23 mouse cellular contexts compared by ENCODE assay signal in the genomic region with DNA sequence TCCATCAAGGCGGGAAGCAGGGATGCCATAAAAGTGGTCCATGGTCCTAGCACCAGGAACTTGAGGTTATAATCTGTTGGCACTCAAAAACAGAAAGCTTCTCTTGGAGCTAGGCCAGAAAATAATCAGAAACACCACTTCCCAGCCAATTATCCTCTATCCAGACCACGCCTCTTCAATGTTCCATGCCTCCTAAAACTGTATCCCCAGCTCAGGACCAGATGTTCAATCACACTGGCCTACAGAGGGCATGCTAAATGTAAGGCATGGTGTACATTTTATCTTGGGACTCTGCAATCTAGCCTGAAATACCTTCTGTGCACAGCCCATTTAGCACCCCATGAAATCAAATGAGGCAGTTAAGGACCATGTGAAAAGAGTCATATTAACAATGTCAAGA.
A peak's percentile ranks its signal among the peaks of the same experiment; 100 is the strongest.
DNase-seq lines count a peak whose midpoint lies in the region; ATAC-seq and TF ChIP-seq lines count a peak whose summit lies in the region.
"Had no signal": no experiment of that assay in that cellular context is flagged by ENCODE, and none has a peak within 500 bp of the region (broad histone marks: within the 10 kb centered on the region; RNA-seq: fewer than 3 reads in every experiment).

No protein-coding gene starts in this region.

- peak; percentile 3 for DNase-seq in forebrain, embryonic 14.5 days (ENCODE audit: low spot score)
- no peak for DNase-seq in forebrain, postnatal 0 days
- peak; percentile 5 for DNase-seq in embryonic facial prominence, embryonic 14.5 days (ENCODE audit: low spot score)
- DNase-seq in forelimb bud, embryonic 11.5 days (ENCODE audit: low read depth, low spot score): peak; percentile 53
- DNase-seq in cerebellum, adult 18-20 months: no peak
- DNase-seq: adrenal gland, adult 8-10 months; adrenal gland, postnatal 25 days; cerebellum, adult 2 months; cerebellum, adult 9-11 months; cerebellum, postnatal 25 days; gastrocnemius, postnatal 10 days; heart, adult 11 months; kidney, adult 11 months had no signal

- WGBS in forebrain, embryonic 14.5 days: 82% methylated on average over 2 of the region's 2 CpGs
- 67% methylated on average over 2 of the region's 2 CpGs for WGBS in forebrain, postnatal 0 days
- WGBS in embryonic facial prominence, embryonic 14.5 days: 57% methylated on average over 2 of the region's 2 CpGs
- 25% methylated on average over 2 of the region's 2 CpGs for WGBS in limb, embryonic 13.5 days

- no peaks in the 10 kb centered on the region for H3K9me3 ChIP-seq in forebrain, embryonic 14.5 days (replicated peaks; ENCODE audit: control insufficient read depth, low read length)
- H3K9me3 ChIP-seq in forebrain, postnatal 0 days (ENCODE audit: low read length): no peaks in the 10 kb centered on the region
- H3K9me3 ChIP-seq in embryonic facial prominence, embryonic 14.5 days (ENCODE audit: control insufficient read depth, low read length): no peaks in the 10 kb centered on the region
- H3K9me3 ChIP-seq in limb, embryonic 13.5 days: no peaks in the 10 kb centered on the region
- H3K9me3 ChIP-seq: embryonic facial prominence, embryonic 13.5 days; forebrain, embryonic 10.5 days; forebrain, embryonic 13.5 days; hindbrain, embryonic 12.5 days; hindbrain, embryonic 15.5 days; intestine, embryonic 15.5 days had no signal

- H3K27ac ChIP-seq in forebrain, embryonic 14.5 days (ENCODE audit: low read depth, low read length): no peak overlapping the region
- H3K27ac ChIP-seq in forebrain, postnatal 0 days (ENCODE audit: low read depth, low read length): no peak overlapping the region
- H3K27ac ChIP-seq in embryonic facial prominence, embryonic 14.5 days (replicated peaks; ENCODE audit: low read depth, low read length): no peak overlapping the region
- no peak overlapping the region for H3K27ac ChIP-seq in limb, embryonic 13.5 days
- H3K27ac ChIP-seq: embryonic facial prominence, embryonic 13.5 days; forebrain, embryonic 10.5 days; forebrain, embryonic 13.5 days; hindbrain, embryonic 12.5 days; hindbrain, embryonic 15.5 days; intestine, embryonic 15.5 days had no signal

- H3K27me3 ChIP-seq in forebrain, embryonic 14.5 days (replicated peaks; ENCODE audit: control insufficient read depth, insufficient read depth, low read length): no peaks in the 10 kb centered on the region
- H3K27me3 ChIP-seq in forebrain, postnatal 0 days (ENCODE audit: insufficient read depth, low read length): no peaks in the 10 kb centered on the region
- no peaks in the 10 kb centered on the region for H3K27me3 ChIP-seq in embryonic facial prominence, embryonic 14.5 days (replicated peaks; ENCODE audit: control insufficient read depth, insufficient read depth, low read length)
- H3K27me3 ChIP-seq in limb, embryonic 13.5 days: 0 out of 2 replicates have a peak, but pooled peaks cover 1% of the 10 kb centered on the region
- H3K27me3 ChIP-seq: embryonic facial prominence, embryonic 13.5 days; forebrain, embryonic 13.5 days; hindbrain, embryonic 12.5 days; hindbrain, embryonic 15.5 days; intestine, embryonic 15.5 days had no signal

- no peak overlapping the region for H3K4me3 ChIP-seq in forebrain, embryonic 14.5 days (ENCODE audit: low read depth, low read length)
- H3K4me3 ChIP-seq in forebrain, postnatal 0 days (ENCODE audit: low read depth, low read length): no peak overlapping the region
- H3K4me3 ChIP-seq in embryonic facial prominence, embryonic 14.5 days (ENCODE audit: low read depth, low read length): no peak overlapping the region
- H3K4me3 ChIP-seq in limb, embryonic 13.5 days: no peak overlapping the region
- H3K4me3 ChIP-seq: embryonic facial prominence, embryonic 13.5 days; forebrain, embryonic 10.5 days; forebrain, embryonic 13.5 days; hindbrain, embryonic 12.5 days; hindbrain, embryonic 15.5 days; intestine, embryonic 15.5 days had no signal

- no peaks in the 10 kb centered on the region for H3K4me1 ChIP-seq in forebrain, embryonic 14.5 days (ENCODE audit: control insufficient read depth, insufficient read depth, low read length)
- H3K4me1 ChIP-seq in forebrain, postnatal 0 days (ENCODE audit: insufficient read depth): no peaks in the 10 kb centered on the region
- H3K4me1 ChIP-seq in embryonic facial prominence, embryonic 14.5 days (ENCODE audit: control insufficient read depth, insufficient read depth, low read length): no peaks in the 10 kb centered on the region
- no peaks in the 10 kb centered on the region for H3K4me1 ChIP-seq in limb, embryonic 13.5 days
- H3K4me1 ChIP-seq: embryonic facial prominence, embryonic 13.5 days; forebrain, embryonic 10.5 days; forebrain, embryonic 13.5 days; hindbrain, embryonic 12.5 days; hindbrain, embryonic 15.5 days; intestine, embryonic 15.5 days had no signal

- H3K4me2 ChIP-seq in forebrain, embryonic 14.5 days (ENCODE audit: low read length): no peak overlapping the region
- no peak overlapping the region for H3K4me2 ChIP-seq in forebrain, postnatal 0 days (ENCODE audit: low read depth)
- H3K4me2 ChIP-seq in embryonic facial prominence, embryonic 14.5 days (ENCODE audit: low read depth, low read length): no peak overlapping the region
- no peak overlapping the region for H3K4me2 ChIP-seq in limb, embryonic 13.5 days (replicated peaks)
- H3K4me2 ChIP-seq: embryonic facial prominence, embryonic 13.5 days; forebrain, embryonic 13.5 days; heart, embryonic 11.5 days; hindbrain, embryonic 12.5 days; hindbrain, embryonic 15.5 days; intestine, embryonic 15.5 days had no signal

- H3K36me3 ChIP-seq in forebrain, embryonic 14.5 days (ENCODE audit: control insufficient read depth, insufficient read depth, low read length): no peaks in the 10 kb centered on the region
- H3K36me3 ChIP-seq in forebrain, postnatal 0 days (ENCODE audit: insufficient read depth): no peaks in the 10 kb centered on the region
- H3K36me3 ChIP-seq in embryonic facial prominence, embryonic 14.5 days (ENCODE audit: control insufficient read depth, insufficient read depth, low read length): no peaks in the 10 kb centered on the region
- H3K36me3 ChIP-seq in limb, embryonic 13.5 days: no peaks in the 10 kb centered on the region
- H3K36me3 ChIP-seq: embryonic facial prominence, embryonic 13.5 days; forebrain, embryonic 10.5 days; hindbrain, embryonic 12.5 days; hindbrain, embryonic 15.5 days; intestine, embryonic 15.5 days had no signal

- no peak for ATAC-seq in forebrain, embryonic 14.5 days
- no peak for ATAC-seq in forebrain, postnatal 0 days
- ATAC-seq in embryonic facial prominence, embryonic 14.5 days (ENCODE audit: low read depth): no peak
- ATAC-seq in limb, embryonic 13.5 days (ENCODE audit: low FRiP score, low read depth): peak; percentile 67
- ATAC-seq in activated CD4-positive, CD25-positive, alpha-beta regulatory T cell, adult 4 months: no peak
- ATAC-seq: CD4-positive, CD25-positive, alpha-beta regulatory T cell, adult 4 months; forebrain, embryonic 13.5 days; intestine, embryonic 15.5 days had no signal

- H3K9ac ChIP-seq in forebrain, embryonic 14.5 days (ENCODE audit: low read length): no peak overlapping the region
- no peak overlapping the region for H3K9ac ChIP-seq in forebrain, postnatal 0 days
- no peak overlapping the region for H3K9ac ChIP-seq in embryonic facial prominence, embryonic 14.5 days (ENCODE audit: low read depth, low read length)
- no peak overlapping the region for H3K9ac ChIP-seq in limb, embryonic 13.5 days
- H3K9ac ChIP-seq: embryonic facial prominence, embryonic 13.5 days; forebrain, embryonic 13.5 days; hindbrain, embryonic 12.5 days; hindbrain, embryonic 15.5 days; intestine, embryonic 15.5 days had no signal

- TF ChIP-seq CTCF in forebrain, postnatal 0 days (IDR thresholded peaks at IDR 0.05; ENCODE audit: low read depth): no peak

Comparison
In these comparisons a context has a peak if more than half of its experiments do, and no peak if none do; other contexts are left out.
1. DNase-seq: peak in forebrain, embryonic 14.5 days (single experiment), embryonic facial prominence, embryonic 14.5 days (single experiment) and forelimb bud, embryonic 11.5 days (single experiment); none in forebrain, postnatal 0 days (single experiment) and cerebellum, adult 18-20 months (0 of 2).